Mouse (Mus musculus): Measurements from ENCODE around the gene Rasl12. TPM values are rescaled to one million over a fixed set of nuclear protein-coding genes. Genes with fewer than 3 reads are reported as not detected.

Gene Rasl12
- polyA plus RNA-seq, 1 experiment from 2014 or later = 0.08 TPM

GRCm38 (mm10) chr9:65411326-65411725 is 13.0 kb downstream of the Rasl12 start:
- no peak for DNase-seq
- Histone ChIP-seq H3K4me2 (ENCODE audit: low read depth, low read length) (no peak overlapping the region), H3K27ac (ENCODE audit: low read depth) (no peak overlapping the region), H3K9ac (replicated peaks) (no peak overlapping the region), H3K27me3 (ENCODE audit: insufficient read depth, low read length) (no peaks in the 10 kb centered on the region), H3K4me1 (ENCODE audit: insufficient read depth) (no peaks in the 10 kb centered on the region), H3K4me3 (ENCODE audit: low read depth, low read length) (no peak overlapping the region), H3K9me3 (ENCODE audit: low read length) (no peaks in the 10 kb centered on the region), H3K36me3 (replicated peaks; ENCODE audit: insufficient read depth, low read length) (no peaks in the 10 kb centered on the region)
- WGBS (ENCODE audit: insufficient replicate concordance) = 55% methylated on average over 3 of the region's 3 CpGs
- TF ChIP-seq CTCF (IDR thresholded peaks at IDR 0.05; ENCODE audit: low read depth) = no peak
- no peak for TF ChIP-seq EP300 (IDR thresholded peaks at IDR 0.05; ENCODE audit: low read depth)
- no peak for ATAC-seq

DNA sequence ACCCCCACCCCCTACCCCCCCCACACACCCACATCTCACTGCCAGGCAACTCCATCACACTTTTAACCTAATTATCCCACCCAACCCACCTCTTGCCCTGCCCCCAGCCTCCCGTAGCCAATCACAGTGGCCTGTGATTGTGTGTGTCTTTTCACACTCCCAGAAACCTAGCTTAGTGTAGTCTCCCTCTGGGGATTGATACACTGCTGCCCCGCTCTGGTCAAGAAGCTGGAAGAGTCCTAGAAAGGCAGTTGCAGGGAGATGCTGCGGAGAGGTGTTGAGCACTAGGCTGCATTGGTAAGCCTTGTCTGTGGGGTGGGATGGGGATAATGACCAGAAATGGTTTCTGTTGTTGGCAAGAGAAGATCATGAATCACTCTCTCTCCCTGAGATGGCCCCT is 19.4 kb downstream of the Rasl12 start:
- Histone ChIP-seq H3K4me1 (ENCODE audit: insufficient read depth) (no peaks in the 10 kb centered on the region), H3K36me3 (replicated peaks; ENCODE audit: insufficient read depth, low read length) (no peaks in the 10 kb centered on the region), H3K4me2 (ENCODE audit: low read depth, low read length) (no peak overlapping the region), H3K9me3 (ENCODE audit: low read length) (no peaks in the 10 kb centered on the region), H3K27me3 (ENCODE audit: insufficient read depth, low read length) (no peaks in the 10 kb centered on the region), H3K27ac (ENCODE audit: low read depth) (no peak overlapping the region), H3K9ac (replicated peaks) (no peak overlapping the region), H3K4me3 (ENCODE audit: low read depth, low read length) (no peak overlapping the region)
- WGBS (ENCODE audit: insufficient replicate concordance) = 60% methylated on average over 3 of the region's 3 CpGs
- DNase-seq (no peak), ATAC-seq (no peak)
- TF ChIP-seq EP300 (IDR thresholded peaks at IDR 0.05; ENCODE audit: low read depth) (no peak), CTCF (IDR thresholded peaks at IDR 0.05; ENCODE audit: low read depth) (no peak)

GRCm38 (mm10) chr9:65419633-65420032 is 21.3 kb downstream of the Rasl12 start:
- Histone ChIP-seq H3K36me3 (replicated peaks; ENCODE audit: insufficient read depth, low read length) (no peaks in the 10 kb centered on the region), H3K4me2 (ENCODE audit: low read depth, low read length) (no peak overlapping the region)
- TF ChIP-seq EP300 (IDR thresholded peaks at IDR 0.05; ENCODE audit: low read depth) = no peak
- peak; percentile 16; the same call in 1 of the 2 replicates for TF ChIP-seq CTCF (IDR thresholded peaks at IDR 0.05; ENCODE audit: low read depth)

GRCm38 (mm10) chr9:65422760-65423501 is 24.6 kb downstream of the Rasl12 start, which contains the start of gene Slc51b:
Gene Slc51b (minus strand): TSS chr9:65422955.
- no peak within 1 kb of the TSS for H3K4me3 ChIP-seq (ENCODE audit: low read depth, low read length)
- peak; percentile 53 for DNase-seq
- WGBS (ENCODE audit: insufficient replicate concordance) = 69% methylated on average over 11 of the region's 11 CpGs
- H3K27me3 ChIP-seq (ENCODE audit: insufficient read depth, low read length) = no peaks in the 10 kb centered on the region
- H3K9me3 ChIP-seq (ENCODE audit: low read length) = no peaks in the 10 kb centered on the region
- peak; percentile 95 for ATAC-seq
- H3K4me2 ChIP-seq (ENCODE audit: low read depth, low read length) = peak within 1 kb of the TSS; percentile 19; the same call in 1 of the 2 replicates
- no peak within 1 kb of the TSS for H3K9ac ChIP-seq (replicated peaks)
- peaks cover 3% of the 10 kb centered on the region; the same call in 1 of the 2 replicates for H3K4me1 ChIP-seq (ENCODE audit: insufficient read depth)
- TF ChIP-seq CTCF (IDR thresholded peaks at IDR 0.05; ENCODE audit: low read depth) = no peak
- no peak for TF ChIP-seq EP300 (IDR thresholded peaks at IDR 0.05; ENCODE audit: low read depth)
- H3K36me3 ChIP-seq (replicated peaks; ENCODE audit: insufficient read depth, low read length) = no peaks in the 10 kb centered on the region
- peak within 1 kb of the TSS; percentile 79 for H3K27ac ChIP-seq (ENCODE audit: low read depth)

More at GRCm38 (mm10) chr9:65419633-65420032, 21.3 kb downstream of the Rasl12 start:
- Histone ChIP-seq H3K9ac (replicated peaks) (no peak overlapping the region), H3K4me1 (ENCODE audit: insufficient read depth) (peaks cover 3% of the 10 kb centered on the region; the same call in 1 of the 2 replicates), H3K9me3 (ENCODE audit: low read length) (no peaks in the 10 kb centered on the region), H3K4me3 (ENCODE audit: low read depth, low read length) (no peak overlapping the region), H3K27ac (ENCODE audit: low read depth) (no peak overlapping the region), H3K27me3 (ENCODE audit: insufficient read depth, low read length) (no peaks in the 10 kb centered on the region)
- no peak for DNase-seq
- WGBS (ENCODE audit: insufficient replicate concordance) = 74% methylated on average over 3 of the region's 3 CpGs
- ATAC-seq = no peak

GRCm38 (mm10) chr9:65424393-65424792 is 26.1 kb downstream of the Rasl12 start:
- Histone ChIP-seq H3K36me3 (replicated peaks; ENCODE audit: insufficient read depth, low read length) (no peaks in the 10 kb centered on the region), H3K4me3 (ENCODE audit: low read depth, low read length) (no peak overlapping the region), H3K9me3 (ENCODE audit: low read length) (no peaks in the 10 kb centered on the region), H3K4me2 (ENCODE audit: low read depth, low read length) (no peak overlapping the region), H3K27me3 (ENCODE audit: insufficient read depth, low read length) (no peaks in the 10 kb centered on the region), H3K9ac (replicated peaks) (no peak overlapping the region), H3K4me1 (ENCODE audit: insufficient read depth) (peaks cover 3% of the 10 kb centered on the region; the same call in 1 of the 2 replicates), H3K27ac (ENCODE audit: low read depth) (no peak overlapping the region)
- ATAC-seq (no peak), DNase-seq (no peak)
- no peak for TF ChIP-seq EP300 (IDR thresholded peaks at IDR 0.05; ENCODE audit: low read depth)
- 21% methylated on average over 3 of the region's 3 CpGs for WGBS (ENCODE audit: insufficient replicate concordance)

DNA sequence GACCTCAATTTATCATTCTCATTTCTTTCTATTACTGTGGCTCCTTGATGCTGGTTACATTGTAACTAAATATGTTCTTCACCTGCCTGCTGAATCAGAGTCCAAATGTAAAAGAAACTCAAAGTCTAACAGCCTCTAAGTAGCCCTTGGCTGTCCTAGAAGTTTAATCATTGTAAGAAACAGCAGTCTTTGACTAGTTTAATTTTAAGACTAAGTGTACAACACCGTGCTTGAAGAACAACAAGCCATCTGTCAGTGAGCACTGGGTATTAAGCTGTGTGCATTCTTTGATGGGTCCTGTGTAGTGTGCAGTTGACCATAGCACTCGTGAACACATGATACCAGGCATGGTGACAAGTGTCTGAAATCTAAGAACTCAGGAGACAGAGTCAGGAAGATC is 29.2 kb downstream of the Rasl12 start:
- no peaks in the 10 kb centered on the region for H3K9me3 ChIP-seq (ENCODE audit: low read length)
- WGBS (ENCODE audit: insufficient replicate concordance) = 60% methylated on average over 2 of the region's 2 CpGs
- H3K9ac ChIP-seq (replicated peaks) = no peak overlapping the region
- H3K27me3 ChIP-seq (ENCODE audit: insufficient read depth, low read length) = no peaks in the 10 kb centered on the region
- no peaks in the 10 kb centered on the region for H3K36me3 ChIP-seq (replicated peaks; ENCODE audit: insufficient read depth, low read length)
- no peak overlapping the region for H3K4me3 ChIP-seq (ENCODE audit: low read depth, low read length)
- no peak for ATAC-seq
- no peak overlapping the region for H3K4me2 ChIP-seq (ENCODE audit: low read depth, low read length)
- TF ChIP-seq EP300 (IDR thresholded peaks at IDR 0.05; ENCODE audit: low read depth) (no peak), CTCF (IDR thresholded peaks at IDR 0.05; ENCODE audit: low read depth) (no peak)
- H3K27ac ChIP-seq (ENCODE audit: low read depth) = no peak overlapping the region
- H3K4me1 ChIP-seq (ENCODE audit: insufficient read depth) = peaks cover 3% of the 10 kb centered on the region; the same call in 1 of the 2 replicates
- DNase-seq = no peak
